Comparison of ENCODE assay signal across 12 mouse cellular contexts in the genomic region with DNA sequence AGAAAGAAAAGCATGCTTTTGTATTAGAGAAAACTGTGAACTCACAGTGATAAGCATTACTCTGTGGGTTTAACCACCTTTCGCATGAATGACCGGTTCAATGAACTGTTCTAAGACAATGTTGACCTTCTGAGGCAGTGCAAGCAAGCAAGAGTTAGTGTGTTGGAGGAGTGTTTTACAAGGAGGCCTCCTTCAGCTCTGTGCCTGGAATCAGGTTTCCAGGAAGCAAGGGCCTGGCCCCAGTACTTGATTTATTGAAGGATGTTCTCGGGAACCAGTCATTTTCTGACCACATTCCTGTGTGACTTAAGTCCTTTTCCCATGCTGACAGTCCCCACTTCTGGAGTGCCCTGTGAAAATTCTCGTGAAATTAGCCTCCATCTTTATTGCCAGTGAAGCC. TPM values are rescaled to one million over a fixed set of nuclear protein-coding genes. Genes with fewer than 3 reads are reported as not detected.
DNase-seq lines count a peak whose midpoint lies in the region; ATAC-seq and TF ChIP-seq lines count a peak whose summit lies in the region.
"Had no signal": no experiment of that assay in that cellular context is flagged by ENCODE, and none has a peak within 500 bp of the region (broad histone marks: within the 10 kb centered on the region; RNA-seq: fewer than 3 reads in every experiment).

No protein-coding gene starts in this region.

- TF ChIP-seq CTCF in kidney, postnatal 0 days (IDR thresholded peaks at IDR 0.05; ENCODE audit: low read depth), result no peak

- H3K4me2 ChIP-seq in kidney, postnatal 0 days (ENCODE audit: low read length), result no peak overlapping the region
- H3K4me2 ChIP-seq: heart, embryonic 12.5 days; liver, embryonic 12.5 days had no signal

- H3K36me3 ChIP-seq in kidney, postnatal 0 days (ENCODE audit: insufficient read depth, low read length), result no peaks in the 10 kb centered on the region
- H3K36me3 ChIP-seq: G1E; heart, embryonic 12.5 days; liver, embryonic 12.5 days; midbrain, embryonic 10.5 days had no signal

- H3K4me3 ChIP-seq in kidney, postnatal 0 days (replicated peaks; ENCODE audit: low read depth, low read length), result no peak overlapping the region
- H3K4me3 ChIP-seq: heart, embryonic 12.5 days; liver, embryonic 12.5 days; midbrain, embryonic 10.5 days had no signal

- H3K27ac ChIP-seq in kidney, postnatal 0 days, result peak overlapping the region; percentile 75
- H3K27ac ChIP-seq: liver, embryonic 12.5 days; midbrain, embryonic 10.5 days had no signal

- no peaks in the 10 kb centered on the region for H3K27me3 ChIP-seq in kidney, postnatal 0 days (ENCODE audit: insufficient read depth, low read length)

- ATAC-seq in kidney, postnatal 0 days (replicated peaks; ENCODE audit: low FRiP score, low read depth), result peak; percentile 40
- ATAC-seq: liver, embryonic 12.5 days had no signal

- peak; percentile 36 for DNase-seq in kidney, adult 9 months
- DNase-seq in kidney, adult 11 months, result no peak
- DNase-seq in embryo, embryonic 10.5 days (ENCODE audit: low spot score), result peak; percentile 52
- DNase-seq in kidney, postnatal 0 days (ENCODE audit: low spot score), result peak; percentile 94
- DNase-seq in mesoderm, embryonic 11.5 days (ENCODE audit: low read depth, low spot score), result peak; percentile 47
- no peak for DNase-seq in layer of hippocampus, adult 8-10 months (ENCODE audit: low spot score in 2 of 2)
- DNase-seq in spleen, postnatal 36 days (ENCODE audit: low spot score in 2 of 2), result no peak

- no peak overlapping the region for H3K9ac ChIP-seq in kidney, postnatal 0 days (ENCODE audit: low read depth, low read length)
- H3K9ac ChIP-seq: heart, embryonic 12.5 days; liver, embryonic 12.5 days had no signal

- peaks cover 15% of the 10 kb centered on the region; the same call in 1 of the 2 replicates for H3K4me1 ChIP-seq in kidney, postnatal 0 days (replicated peaks; ENCODE audit: insufficient read depth, low read length)

- 9% methylated on average over 4 of the region's 4 CpGs for WGBS in kidney, postnatal 0 days

- no peaks in the 10 kb centered on the region for H3K9me3 ChIP-seq in kidney, postnatal 0 days (replicated peaks; ENCODE audit: low read length)
- H3K9me3 ChIP-seq: heart, embryonic 12.5 days; liver, embryonic 12.5 days; midbrain, embryonic 10.5 days had no signal

RNA-seq across cellular contexts. Expression of a gene that starts 5.5 kb away (rescaled TPM):
- polyA plus RNA-seq in kidney, postnatal 0 days (2015; fragmentation: Nextera tagmentation; extraction: Ambion mirVana), result 4.1 and 4.6 TPM in 2 replicates
- 1 to 10 TPM; 4.9 to 7.6 (median 6.0) TPM for total RNA-seq in layer of hippocampus, adult 8-10 months (2022)
- total RNA-seq: hematopoietic stem cell, adult 5-6 weeks had no signal
- polyA plus RNA-seq: liver, embryonic 12.5 days had no signal

RNA-seq across cellular contexts. Expression of a gene that starts 35.9 kb away (rescaled TPM):
- polyA plus RNA-seq in kidney, postnatal 0 days (2015; fragmentation: Nextera tagmentation; extraction: Ambion mirVana), result 2.0 and 2.6 TPM in 2 replicates
- total RNA-seq in layer of hippocampus, adult 8-10 months (2022), result 1 to 10 TPM in 1 of 4 experiments, under 1 TPM in 3; 0.37 to 1.0 (median 0.43) TPM
- total RNA-seq: G1E; hematopoietic stem cell, adult 5-6 weeks had no signal
- polyA plus RNA-seq: G1E; midbrain, embryonic 10.5 days had no signal

Comparison
In these comparisons a context has a peak if more than half of its experiments do, and no peak if none do; other contexts are left out.
1. DNase-seq: peak in kidney, adult 9 months (single experiment), embryo, embryonic 10.5 days (single experiment), kidney, postnatal 0 days (single experiment) and mesoderm, embryonic 11.5 days (single experiment); none in kidney, adult 11 months (single experiment), layer of hippocampus, adult 8-10 months (0 of 2) and spleen, postnatal 36 days (0 of 2).